Mouse (Mus musculus): ENCODE results near the gene Wdr82.
A peak's percentile ranks its signal among the peaks of the same experiment; 100 is the strongest.

GRCm38 (mm10) chr9:106123599-106123998 lies 47.1 kb upstream of the Wdr82 start:
- TF ChIP-seq CTCF (IDR thresholded peaks at IDR 0.05; ENCODE audit: extremely low read depth, insufficient read depth, low read length), result peak; percentile 84
- no peak for TF ChIP-seq POLR2A (IDR thresholded peaks at IDR 0.05; ENCODE audit: extremely low read depth, insufficient read depth, low read length)
